Mouse (Mus musculus): ENCODE measurements at regions not wholly inside any gene's neighbourhood (a gene's known extent, or its start where the extent isn't known, plus 50 kb on each side); places are given as distances from the start of the nearest gene placed in this dataset.

- ATAC-seq (replicated peaks in 1 of 2; ENCODE audit: insufficient read depth in 1 of 2, low FRiP score in 2 of 2, low TSS enrichment in 1 of 2, low read depth in 1 of 2, poor library complexity in 2 of 2, severe bottlenecking in 2 of 2), result no peak
These were observed 81.9 kb downstream of the Edem1 start for GRCm38 (mm10) chr6:108910330-108910729.

- ATAC-seq (replicated peaks in 1 of 2; ENCODE audit: insufficient read depth in 1 of 2, low FRiP score in 2 of 2, low TSS enrichment in 1 of 2, low read depth in 1 of 2, poor library complexity in 2 of 2, severe bottlenecking in 2 of 2), result no peak
These were observed 84.1 kb downstream of the Edem1 start for GRCm38 (mm10) chr6:108912539-108912938.

GRCm38 (mm10) chr6:108919372-108919913, 91.0 kb downstream of the Edem1 start:
- ATAC-seq (replicated peaks in 1 of 2; ENCODE audit: insufficient read depth in 1 of 2, low FRiP score in 2 of 2, low TSS enrichment in 1 of 2, low read depth in 1 of 2, poor library complexity in 2 of 2, severe bottlenecking in 2 of 2), result no peak

GRCm38 (mm10) chr6:108921181-108921580, 92.7 kb downstream of the Edem1 start:
- ATAC-seq (replicated peaks in 1 of 2; ENCODE audit: insufficient read depth in 1 of 2, low FRiP score in 2 of 2, low TSS enrichment in 1 of 2, low read depth in 1 of 2, poor library complexity in 2 of 2, severe bottlenecking in 2 of 2), result no peak

GRCm38 (mm10) chr6:108922564-108922963, 94.1 kb downstream of the Edem1 start:
- ATAC-seq (replicated peaks in 1 of 2; ENCODE audit: insufficient read depth in 1 of 2, low FRiP score in 2 of 2, low TSS enrichment in 1 of 2, low read depth in 1 of 2, poor library complexity in 2 of 2, severe bottlenecking in 2 of 2), result peak; percentile 94

- ATAC-seq (replicated peaks in 1 of 2; ENCODE audit: insufficient read depth in 1 of 2, low FRiP score in 2 of 2, low TSS enrichment in 1 of 2, low read depth in 1 of 2, poor library complexity in 2 of 2, severe bottlenecking in 2 of 2), result no peak
These were observed 100.5 kb downstream of the Edem1 start for GRCm38 (mm10) chr6:108928981-108929380.

- ATAC-seq (replicated peaks in 1 of 2; ENCODE audit: insufficient read depth in 1 of 2, low FRiP score in 2 of 2, low TSS enrichment in 1 of 2, low read depth in 1 of 2, poor library complexity in 2 of 2, severe bottlenecking in 2 of 2), result no peak
These were observed 110.2 kb downstream of the Edem1 start for GRCm38 (mm10) chr6:108938646-108939045.

GRCm38 (mm10) chr6:108942288-108942687, 113.8 kb downstream of the Edem1 start:
- no peak for ATAC-seq (replicated peaks in 1 of 2; ENCODE audit: insufficient read depth in 1 of 2, low FRiP score in 2 of 2, low TSS enrichment in 1 of 2, low read depth in 1 of 2, poor library complexity in 2 of 2, severe bottlenecking in 2 of 2)

GRCm38 (mm10) chr6:108952389-108952788, 123.9 kb downstream of the Edem1 start:
- ATAC-seq (replicated peaks in 1 of 2; ENCODE audit: insufficient read depth in 1 of 2, low FRiP score in 2 of 2, low TSS enrichment in 1 of 2, low read depth in 1 of 2, poor library complexity in 2 of 2, severe bottlenecking in 2 of 2), result no peak

GRCm38 (mm10) chr6:108962810-108963209, 134.4 kb downstream of the Edem1 start:
- no peak for ATAC-seq (replicated peaks in 1 of 2; ENCODE audit: insufficient read depth in 1 of 2, low FRiP score in 2 of 2, low TSS enrichment in 1 of 2, low read depth in 1 of 2, poor library complexity in 2 of 2, severe bottlenecking in 2 of 2)

- ATAC-seq (replicated peaks in 1 of 2; ENCODE audit: insufficient read depth in 1 of 2, low FRiP score in 2 of 2, low TSS enrichment in 1 of 2, low read depth in 1 of 2, poor library complexity in 2 of 2, severe bottlenecking in 2 of 2), result peak; percentile 36 to 42; a peak in 2 of 4 replicates
These were observed 134.9 kb downstream of the Edem1 start for GRCm38 (mm10) chr6:108963295-108963694.

GRCm38 (mm10) chr6:108969477-108970176, 141.2 kb downstream of the Edem1 start:
- no peak for ATAC-seq (replicated peaks in 1 of 2; ENCODE audit: insufficient read depth in 1 of 2, low FRiP score in 2 of 2, low TSS enrichment in 1 of 2, low read depth in 1 of 2, poor library complexity in 2 of 2, severe bottlenecking in 2 of 2)

- ATAC-seq (replicated peaks in 1 of 2; ENCODE audit: insufficient read depth in 1 of 2, low FRiP score in 2 of 2, low TSS enrichment in 1 of 2, low read depth in 1 of 2, poor library complexity in 2 of 2, severe bottlenecking in 2 of 2), result no peak
These were observed 143.1 kb downstream of the Edem1 start for GRCm38 (mm10) chr6:108971415-108972089.

GRCm38 (mm10) chr6:108973701-108974100, 145.3 kb downstream of the Edem1 start:
- no peak for ATAC-seq (replicated peaks in 1 of 2; ENCODE audit: insufficient read depth in 1 of 2, low FRiP score in 2 of 2, low TSS enrichment in 1 of 2, low read depth in 1 of 2, poor library complexity in 2 of 2, severe bottlenecking in 2 of 2)

- no peak for ATAC-seq (replicated peaks in 1 of 2; ENCODE audit: insufficient read depth in 1 of 2, low FRiP score in 2 of 2, low TSS enrichment in 1 of 2, low read depth in 1 of 2, poor library complexity in 2 of 2, severe bottlenecking in 2 of 2)
These were observed 161.1 kb downstream of the Edem1 start for GRCm38 (mm10) chr6:108989506-108989905.

GRCm38 (mm10) chr6:108993743-108994142, 165.3 kb downstream of the Edem1 start:
- ATAC-seq (replicated peaks in 1 of 2; ENCODE audit: insufficient read depth in 1 of 2, low FRiP score in 2 of 2, low TSS enrichment in 1 of 2, low read depth in 1 of 2, poor library complexity in 2 of 2, severe bottlenecking in 2 of 2), result no peak

GRCm38 (mm10) chr6:109004443-109004842, 176.0 kb downstream of the Edem1 start:
- no peak for ATAC-seq (replicated peaks in 1 of 2; ENCODE audit: insufficient read depth in 1 of 2, low FRiP score in 2 of 2, low TSS enrichment in 1 of 2, low read depth in 1 of 2, poor library complexity in 2 of 2, severe bottlenecking in 2 of 2)

- no peak for ATAC-seq (replicated peaks in 1 of 2; ENCODE audit: insufficient read depth in 1 of 2, low FRiP score in 2 of 2, low TSS enrichment in 1 of 2, low read depth in 1 of 2, poor library complexity in 2 of 2, severe bottlenecking in 2 of 2)
These were observed 180.9 kb downstream of the Edem1 start for GRCm38 (mm10) chr6:109009364-109009763.

GRCm38 (mm10) chr6:109009793-109010192, 181.4 kb downstream of the Edem1 start:
- no peak for ATAC-seq (replicated peaks in 1 of 2; ENCODE audit: insufficient read depth in 1 of 2, low FRiP score in 2 of 2, low TSS enrichment in 1 of 2, low read depth in 1 of 2, poor library complexity in 2 of 2, severe bottlenecking in 2 of 2)
